Mouse (Mus musculus) layer of hippocampus, adult 9-11 months (tissue): ENCODE measurements at regions not wholly inside any gene's neighbourhood (a gene's known extent, or its start where the extent isn't known, plus 50 kb on each side); places are given as distances from the start of the nearest gene placed in this dataset.
A peak's percentile ranks its signal among the peaks of the same experiment; 100 is the strongest.

Experiments
- DNase-seq: peaks from one replicate; pipeline ENCODE4 v3.0.0; 2022

DNA sequence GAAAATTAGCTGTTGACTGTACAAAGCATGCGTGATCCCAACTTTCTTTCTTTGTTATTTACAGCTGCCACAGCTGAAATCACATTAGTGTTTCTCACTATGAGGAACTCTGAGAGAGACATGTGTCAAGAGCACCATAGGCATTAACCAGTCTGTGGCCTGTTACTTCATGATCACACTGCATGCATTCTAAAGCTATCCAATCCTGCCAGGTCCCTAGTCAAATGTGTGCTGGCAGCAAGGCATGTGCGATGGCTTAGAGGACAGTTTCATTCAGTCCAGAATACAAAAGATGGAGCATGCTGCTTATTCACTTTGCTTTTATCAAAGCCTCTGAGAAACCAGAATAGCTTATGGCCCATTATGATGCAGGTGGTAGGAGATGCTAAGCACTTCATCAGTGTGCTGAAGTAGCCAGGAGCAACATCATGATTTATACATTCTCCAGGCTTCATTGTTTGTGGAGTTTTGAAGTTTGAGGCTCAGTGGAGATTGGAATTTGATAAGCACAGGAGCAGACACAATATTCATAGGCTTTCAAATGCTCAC, 882.9 kb upstream of the Lrrn3 start:
- no peak for DNase-seq

DNA sequence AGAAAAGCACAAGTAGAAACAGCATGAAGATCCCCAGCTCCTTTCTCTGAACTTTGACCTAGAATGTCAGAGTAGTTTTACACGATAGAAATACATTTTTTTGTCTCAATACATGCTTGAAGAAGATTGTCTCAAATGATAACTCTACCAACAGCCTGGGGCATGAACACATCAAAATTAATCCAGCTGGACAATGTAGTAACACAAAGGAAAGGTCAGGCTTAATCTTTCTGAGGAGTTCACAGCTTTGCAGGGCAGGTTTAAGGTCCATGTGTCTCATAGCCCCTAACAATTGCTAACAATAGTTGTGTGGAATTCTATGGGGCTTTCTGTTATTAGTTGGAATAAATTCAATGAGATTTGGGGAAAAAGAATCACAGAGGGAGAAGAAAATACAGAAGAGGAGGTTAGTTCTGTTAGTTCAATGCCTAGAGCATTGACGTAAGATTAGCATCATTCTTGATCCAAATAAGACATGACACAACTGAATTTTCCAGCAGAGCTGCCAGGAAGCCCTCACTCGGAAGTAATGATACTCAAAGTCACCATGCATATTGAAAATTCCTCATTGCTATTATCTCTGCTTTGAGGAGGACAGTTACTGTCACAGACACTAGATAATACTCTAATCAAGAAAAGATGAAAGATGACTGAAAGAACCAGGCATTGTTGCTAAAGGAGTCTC, 852.9 kb upstream of the Lrrn3 start:
- no peak for DNase-seq

DNA sequence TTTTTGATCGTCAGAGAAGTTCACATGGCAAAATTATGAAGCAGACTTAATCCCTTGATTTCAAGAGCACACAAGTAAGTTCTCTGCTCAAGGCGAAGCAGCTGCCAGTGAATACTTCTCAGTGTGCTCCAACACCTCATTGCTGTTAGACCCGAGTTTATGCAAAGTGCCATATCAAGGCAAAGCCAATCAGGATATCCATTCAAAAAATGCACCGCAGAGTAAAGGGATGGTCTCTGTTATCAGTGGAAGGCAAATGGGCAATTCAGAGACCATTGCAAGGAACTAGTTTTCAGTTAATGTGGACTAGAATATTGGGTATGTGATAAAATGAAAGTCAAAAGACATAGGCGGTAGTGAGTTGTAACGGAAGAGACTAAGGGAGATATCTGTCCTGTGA, 820.2 kb upstream of the Lrrn3 start:
- no peak for DNase-seq

DNA sequence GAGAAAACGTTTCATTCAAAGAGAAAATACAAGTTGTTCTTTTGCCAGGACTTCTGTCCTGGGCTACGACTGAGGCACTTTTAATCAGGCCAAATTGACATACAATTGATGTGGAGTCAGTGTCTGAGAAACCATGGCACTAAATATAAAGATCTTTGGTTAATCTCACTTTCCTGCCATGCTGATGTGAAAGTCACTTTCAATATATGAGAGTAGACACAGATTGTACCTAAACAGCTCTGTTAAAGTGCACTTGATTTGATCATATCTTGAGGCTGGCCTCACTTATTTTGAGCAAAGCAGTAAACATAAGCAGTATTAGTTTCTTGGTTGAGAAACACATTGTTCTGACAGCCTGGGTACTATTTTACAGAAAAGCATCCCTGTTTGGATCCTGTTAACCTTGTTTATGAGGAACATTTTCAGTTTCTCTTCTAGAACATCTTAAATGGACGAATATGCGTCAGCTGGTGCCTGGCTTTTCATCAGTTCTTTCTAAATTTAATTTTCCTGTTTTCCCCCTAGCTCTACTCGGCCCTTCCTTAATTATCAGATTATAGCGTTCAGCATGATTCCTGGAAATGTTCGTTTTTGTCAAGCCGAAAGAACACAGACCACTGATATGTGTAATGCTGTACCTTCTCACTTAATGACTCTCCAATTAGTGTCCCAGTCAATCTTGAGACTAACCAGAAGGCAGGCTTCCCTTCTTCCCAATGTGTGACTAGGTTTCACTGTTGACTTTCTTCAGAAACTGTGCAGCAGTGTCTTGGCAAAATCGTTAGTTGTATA, 791.2 kb upstream of the Lrrn3 start:
- no peak for DNase-seq

DNA sequence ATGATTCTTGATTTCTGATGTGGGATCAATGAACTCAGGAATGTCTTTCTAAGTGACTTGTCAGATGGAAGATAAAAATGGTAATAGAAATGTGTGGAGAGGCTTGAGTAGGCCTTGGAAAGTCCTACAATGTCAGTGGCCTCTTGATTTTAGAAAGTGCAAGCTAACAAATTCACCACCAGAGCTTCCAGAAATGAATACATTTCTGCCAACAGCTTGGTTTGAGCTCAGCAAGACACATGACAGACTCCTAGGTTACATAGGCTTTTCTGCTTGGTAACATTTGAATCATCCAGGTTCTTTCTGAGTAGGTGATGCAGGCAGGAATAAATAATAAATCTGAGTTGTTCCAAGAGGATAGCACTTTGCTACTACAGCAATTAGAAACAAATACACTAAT, 764.2 kb upstream of the Lrrn3 start:
- no peak for DNase-seq

DNA sequence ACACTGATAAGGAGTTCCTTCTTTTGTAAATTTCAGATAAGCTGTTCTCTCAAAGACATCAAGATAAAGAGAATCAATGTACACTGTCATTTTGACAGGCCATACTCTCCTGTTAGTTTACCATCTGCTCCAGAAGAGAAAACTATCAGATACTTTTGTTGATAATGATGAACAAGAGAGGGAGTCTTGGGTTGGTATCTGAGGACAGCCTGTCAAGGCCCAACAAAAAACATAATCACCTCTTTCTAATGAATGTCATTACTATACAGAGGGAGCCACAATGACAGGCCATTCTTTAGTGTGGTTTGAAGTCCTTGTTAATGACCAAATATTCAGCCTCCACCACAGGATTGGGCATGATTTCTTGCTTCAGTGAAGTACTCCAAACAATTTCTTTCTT, 743.0 kb upstream of the Lrrn3 start:
- no peak for DNase-seq

DNA sequence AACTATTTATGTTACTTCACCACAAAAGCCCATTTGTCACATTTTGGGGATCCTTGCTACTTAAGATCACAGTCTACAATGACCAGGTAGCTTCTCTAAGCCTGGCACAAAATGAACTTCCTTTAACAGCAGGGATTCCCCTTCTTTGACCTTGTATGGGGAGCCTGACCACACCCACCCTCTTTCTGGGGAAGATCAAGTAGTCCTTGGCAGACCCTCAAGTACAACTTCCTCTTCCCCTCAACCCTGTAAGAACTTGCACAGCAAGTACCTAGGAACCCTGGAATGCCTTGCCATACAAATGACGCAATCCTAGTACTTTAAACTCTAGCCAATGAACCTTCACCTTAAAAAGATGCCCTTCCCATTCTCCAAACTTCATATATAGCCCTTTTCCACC, 695.4 kb upstream of the Lrrn3 start:
- no peak for DNase-seq

DNA sequence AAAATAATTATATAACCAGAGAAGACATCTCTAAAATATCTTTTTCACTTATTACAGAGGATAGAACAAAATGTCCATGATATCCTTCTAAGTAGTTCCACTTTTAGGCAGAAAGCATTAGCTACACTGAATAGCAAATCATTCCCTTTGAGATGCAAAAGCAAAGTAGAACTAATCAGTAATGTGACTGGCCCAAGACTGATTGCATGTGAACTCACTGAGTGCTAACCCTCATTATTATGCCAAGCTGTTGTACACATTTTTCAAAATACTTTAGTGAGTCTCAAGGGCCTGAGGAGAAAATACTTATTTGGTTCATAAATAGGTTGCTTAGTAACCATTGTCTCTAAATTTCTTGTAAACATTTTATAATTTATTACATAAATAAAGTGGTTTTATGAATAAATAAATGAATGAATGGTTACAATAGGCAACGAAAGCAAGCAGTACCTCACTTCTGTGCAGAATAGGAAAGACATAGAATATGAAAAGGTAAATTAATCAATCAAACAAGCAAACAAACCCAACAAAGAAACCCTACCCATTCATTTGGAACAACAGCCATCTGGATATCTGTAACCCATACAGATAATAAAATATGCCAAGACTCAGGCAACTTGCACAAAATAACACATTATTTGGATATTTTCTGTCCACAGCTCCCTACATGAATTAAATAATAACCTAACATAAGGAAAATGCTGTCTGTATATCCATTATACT, 693.9 kb upstream of the Lrrn3 start:
- no peak for DNase-seq

DNA sequence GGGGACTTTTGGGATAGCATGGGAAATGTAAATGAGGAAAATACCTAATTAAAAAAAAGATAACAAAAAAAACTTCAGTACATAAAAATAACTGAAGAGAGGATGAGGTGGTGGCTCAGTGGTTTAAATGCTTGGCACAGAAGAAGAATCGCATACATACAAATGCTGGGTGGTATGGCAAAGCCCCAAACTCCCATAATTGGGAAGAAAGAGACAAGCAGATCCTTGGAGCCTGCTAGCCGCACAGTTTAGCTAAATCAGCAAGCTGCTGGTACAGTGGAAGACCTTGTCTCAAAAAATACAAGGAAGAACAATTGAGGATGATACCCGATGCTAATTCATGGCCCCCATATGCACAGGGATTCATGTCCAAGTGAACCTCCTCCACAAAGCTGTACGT, 661.7 kb upstream of the Lrrn3 start:
- no peak for DNase-seq

DNA sequence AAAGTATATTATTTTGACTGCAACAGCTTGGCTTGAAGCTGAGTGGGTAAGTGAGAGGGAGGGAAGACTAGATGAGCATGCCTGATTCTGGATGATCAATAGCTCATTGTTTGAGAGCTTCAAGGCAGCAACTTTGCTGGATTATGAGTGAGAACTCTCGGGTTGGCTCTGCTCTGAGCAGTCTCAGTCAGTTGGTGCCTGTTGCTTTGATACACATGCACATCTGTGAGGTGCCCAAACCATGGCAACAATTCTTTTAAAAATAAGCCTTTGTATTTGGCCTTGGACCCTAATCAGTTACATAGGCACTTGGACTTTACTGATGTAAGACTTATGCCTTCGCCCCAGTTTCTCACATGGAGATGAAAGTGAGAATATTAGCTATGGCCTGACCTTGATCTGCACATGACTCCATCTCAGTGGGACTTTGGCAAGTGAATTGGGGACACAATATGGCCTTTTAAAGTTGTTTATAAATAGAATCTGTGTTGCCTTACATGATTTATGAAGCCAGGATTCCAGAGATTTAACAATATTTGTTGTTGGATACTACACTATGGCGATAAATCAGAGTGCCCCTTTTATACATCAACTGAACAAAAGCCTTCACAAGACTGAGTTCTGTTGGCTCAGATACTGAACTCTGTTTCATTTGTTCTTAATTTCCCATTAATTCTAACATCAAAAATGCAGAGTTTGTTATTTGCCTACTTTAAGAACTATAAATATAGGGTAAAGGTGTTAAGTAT, 652.6 kb upstream of the Lrrn3 start:
- peak; percentile 2 for DNase-seq

DNA sequence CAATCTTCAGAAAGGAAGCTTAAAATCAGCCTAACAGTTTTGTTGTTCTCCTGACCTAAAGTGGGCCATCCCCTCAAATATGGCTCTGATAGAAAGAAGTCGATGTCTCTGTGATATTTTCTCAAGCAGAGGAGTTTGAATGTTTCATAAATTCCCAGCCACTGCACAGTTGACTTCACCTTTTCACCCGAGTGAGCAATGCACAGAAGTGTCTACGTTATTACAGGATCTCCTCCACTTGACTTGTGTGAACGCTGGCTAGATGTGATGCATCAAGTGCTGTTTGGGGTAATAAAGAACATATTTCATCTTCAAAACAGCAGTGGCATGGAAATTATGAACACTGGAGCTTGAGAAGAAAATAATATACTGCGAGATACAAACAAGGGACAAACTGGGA, 651.9 kb upstream of the Lrrn3 start:
- no peak for DNase-seq

DNA sequence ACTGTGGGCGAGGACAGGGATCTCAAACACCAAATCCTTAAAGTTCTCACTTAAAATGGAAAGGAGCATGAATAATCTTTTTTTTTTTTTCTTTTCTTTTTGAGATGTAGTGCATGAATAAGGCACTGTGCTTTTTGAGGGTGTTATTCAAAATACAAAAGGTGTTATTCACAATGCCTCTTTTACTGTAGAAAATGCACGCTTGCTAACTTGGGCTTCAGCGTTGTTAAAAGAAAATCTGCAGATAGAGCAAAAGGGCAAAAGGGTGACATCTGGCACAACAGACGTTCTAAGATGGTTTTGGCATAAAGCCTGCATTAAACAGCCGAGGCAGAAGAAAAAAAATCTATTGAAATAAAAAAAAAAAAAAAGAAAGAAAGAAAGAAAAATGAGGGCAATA, 651.5 kb upstream of the Lrrn3 start:
- peak; percentile 4 for DNase-seq

DNA sequence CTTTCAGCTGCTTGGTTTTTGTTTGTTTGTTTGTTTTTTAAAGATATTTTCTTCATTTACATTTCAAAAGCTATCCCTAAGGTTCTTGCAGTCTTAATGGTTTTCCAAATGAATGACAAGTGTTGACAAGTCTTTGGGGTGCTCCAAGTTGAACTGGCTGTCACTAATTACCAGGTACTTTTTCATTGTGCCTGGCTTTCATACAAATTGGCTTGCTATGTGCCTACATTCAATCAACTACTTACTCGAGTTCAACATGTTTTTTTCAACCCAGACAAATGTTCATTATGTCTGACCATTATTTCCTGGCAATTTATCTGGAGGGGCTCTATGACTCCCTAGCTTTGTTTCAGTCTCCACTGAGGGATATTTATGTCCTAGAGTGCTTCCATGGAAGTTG, 614.0 kb upstream of the Lrrn3 start:
- no peak for DNase-seq

DNA sequence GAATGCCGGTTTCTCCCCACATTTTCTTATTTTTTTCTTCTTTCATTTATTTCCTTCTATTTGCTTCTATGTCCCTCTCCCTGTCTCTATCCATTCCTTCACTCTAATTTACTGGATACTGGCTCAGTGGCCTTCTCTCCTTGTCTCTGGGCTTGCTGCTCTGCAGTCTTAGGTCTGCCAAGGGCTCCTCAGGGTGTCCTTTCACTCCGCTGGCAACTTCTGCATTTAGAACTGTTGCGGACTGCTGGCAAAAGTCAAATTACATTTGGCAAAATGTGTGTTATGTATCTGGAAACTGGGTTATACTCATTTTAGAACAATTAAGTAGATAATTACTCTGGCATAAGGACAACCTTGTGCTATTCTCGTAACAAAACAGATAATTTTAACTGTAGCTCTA, 584.2 kb upstream of the Lrrn3 start:
- no peak for DNase-seq

DNA sequence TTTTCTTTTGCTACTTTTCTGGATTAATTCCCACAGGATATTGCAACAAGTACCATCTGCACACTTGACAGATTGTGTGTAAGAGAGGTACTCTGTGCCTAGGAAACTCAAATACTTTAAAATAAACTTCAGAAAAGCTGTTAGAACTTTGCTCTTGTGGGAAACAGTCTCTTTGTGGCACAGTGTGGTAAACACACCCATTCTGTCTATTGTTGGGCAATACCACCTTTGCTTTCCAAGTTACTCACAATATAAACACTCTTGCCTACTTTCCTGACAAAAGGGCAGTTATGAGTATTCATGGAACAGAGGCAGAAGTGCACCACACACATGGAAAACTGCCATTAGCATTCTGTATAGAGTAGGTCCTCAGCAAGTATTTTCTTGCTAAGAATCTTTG, 577.5 kb upstream of the Lrrn3 start:
- no peak for DNase-seq

DNA sequence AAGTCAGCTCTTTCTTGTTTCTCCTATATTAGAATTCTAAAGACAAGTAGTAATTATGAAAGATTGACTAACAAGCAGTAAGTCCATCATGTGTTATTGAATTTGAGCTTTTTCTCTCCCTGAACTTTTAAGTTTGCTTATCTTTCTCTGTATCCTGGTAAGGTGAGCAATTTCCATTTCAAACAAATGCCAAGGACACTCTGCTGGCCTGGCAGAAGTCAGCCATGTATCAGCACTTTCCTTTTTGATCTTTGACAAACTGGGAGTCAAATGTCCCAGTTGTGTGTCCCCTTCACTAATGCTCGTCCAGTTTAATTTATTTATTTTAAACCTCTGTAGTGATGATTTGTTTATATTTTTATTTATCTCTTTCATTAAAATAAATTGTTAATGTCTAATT, 562.8 kb upstream of the Lrrn3 start:
- no peak for DNase-seq

DNA sequence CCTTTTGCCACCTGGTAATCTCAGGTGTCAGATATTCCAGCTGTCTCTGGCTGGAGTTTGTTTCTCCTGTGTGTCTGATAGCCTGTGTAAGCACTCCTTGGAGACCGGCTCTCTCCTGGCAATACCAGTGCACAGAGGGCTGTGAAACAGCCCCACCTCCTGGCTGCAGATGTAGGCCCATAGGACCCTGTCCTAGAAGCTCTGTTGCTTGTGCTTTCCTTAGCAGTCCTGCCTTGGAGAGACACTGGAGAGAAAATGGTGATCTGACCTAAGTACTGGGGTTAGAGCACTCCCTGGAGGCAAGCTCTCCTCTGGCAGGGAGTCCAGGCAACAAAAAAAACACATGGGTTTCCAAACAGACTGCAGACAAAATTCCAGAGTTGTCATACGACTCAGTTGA, 541.6 kb upstream of the Lrrn3 start:
- no peak for DNase-seq

DNA sequence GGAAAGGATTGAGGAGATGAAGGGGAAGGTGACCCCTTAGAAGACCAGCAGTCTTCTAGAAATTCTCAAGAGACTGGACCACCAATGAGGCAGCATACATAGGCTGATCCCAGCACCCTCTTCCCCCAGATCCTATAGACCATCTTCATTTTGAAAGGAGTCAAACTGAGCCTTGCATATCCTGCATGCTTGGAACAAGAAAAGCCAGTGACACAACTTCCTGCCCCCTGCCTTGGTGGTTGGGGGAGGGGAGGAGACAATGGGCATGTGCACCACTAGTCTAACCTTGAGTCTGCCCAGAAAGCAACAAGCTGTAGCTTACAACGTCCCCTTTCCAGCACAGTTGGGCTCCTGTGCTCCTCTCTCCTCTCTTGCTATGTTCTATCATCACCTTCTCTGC, 531.3 kb upstream of the Lrrn3 start:
- no peak for DNase-seq

DNA sequence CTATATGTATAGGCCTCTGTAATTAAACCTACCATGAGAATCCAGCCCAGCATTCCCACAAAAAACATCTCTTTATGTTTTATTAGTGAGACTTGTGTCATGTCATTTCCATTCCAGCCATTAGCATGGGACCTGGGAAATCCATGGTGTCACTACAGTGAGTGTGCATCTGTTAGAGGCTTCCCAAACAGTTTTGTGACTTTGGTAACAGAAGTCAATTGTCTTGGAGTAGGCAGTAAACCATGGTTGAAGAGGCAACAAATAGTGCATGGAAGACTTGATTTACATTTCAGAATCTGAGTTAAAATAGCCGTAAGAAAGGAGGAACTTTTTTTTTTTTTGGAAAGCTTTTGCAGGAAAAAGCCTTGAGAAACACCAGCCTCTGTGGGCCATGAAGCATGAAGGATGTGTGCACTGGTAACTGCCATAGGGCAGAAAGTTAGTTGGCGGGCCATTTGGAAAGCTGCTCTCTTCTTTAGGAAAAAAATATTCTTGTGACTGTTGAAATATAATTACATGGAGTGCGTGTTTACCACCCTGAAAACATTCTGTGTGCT, 522.7 kb upstream of the Lrrn3 start:
- no peak for DNase-seq

DNA sequence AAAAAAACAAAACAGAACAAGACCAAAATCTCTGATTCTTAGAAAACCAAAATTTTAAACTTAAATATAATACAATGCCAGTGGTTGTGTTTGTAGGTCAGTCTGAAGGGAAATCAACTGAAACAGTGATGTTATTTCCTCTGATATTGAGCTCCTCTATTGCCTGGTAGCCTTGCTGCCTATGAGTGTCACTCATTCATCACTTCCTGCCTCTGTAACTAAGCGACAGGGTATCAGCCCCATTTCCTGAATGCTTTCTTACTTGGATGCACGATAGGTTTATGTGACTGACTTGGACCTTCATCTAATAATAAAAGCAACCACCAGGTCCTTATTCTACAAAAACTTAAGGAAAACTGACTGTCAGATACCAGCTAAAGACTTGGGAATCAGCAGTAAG, 520.7 kb upstream of the Lrrn3 start:
- no peak for DNase-seq
